Mouse (Mus musculus): ENCODE measurements around the gene Cyb5r1. TPM values are rescaled to one million over a fixed set of nuclear protein-coding genes. Genes with fewer than 3 reads are reported as not detected.
A peak's percentile ranks its signal among the peaks of the same experiment; 100 is the strongest.

Gene Cyb5r1
- polyA plus RNA-seq, 1 experiment from 2014 or later, result 39.9 TPM

GRCm38 (mm10) chr1:134458139-134458727 is 52.9 kb downstream of the Cyb5r1 start:
- H3K9ac ChIP-seq (replicated peaks; ENCODE audit: low read depth, low read length), result no peak overlapping the region
- 91% methylated on average over 7 of the region's 7 CpGs for WGBS
- no peak overlapping the region for H3K27ac ChIP-seq (ENCODE audit: low read length)

DNA sequence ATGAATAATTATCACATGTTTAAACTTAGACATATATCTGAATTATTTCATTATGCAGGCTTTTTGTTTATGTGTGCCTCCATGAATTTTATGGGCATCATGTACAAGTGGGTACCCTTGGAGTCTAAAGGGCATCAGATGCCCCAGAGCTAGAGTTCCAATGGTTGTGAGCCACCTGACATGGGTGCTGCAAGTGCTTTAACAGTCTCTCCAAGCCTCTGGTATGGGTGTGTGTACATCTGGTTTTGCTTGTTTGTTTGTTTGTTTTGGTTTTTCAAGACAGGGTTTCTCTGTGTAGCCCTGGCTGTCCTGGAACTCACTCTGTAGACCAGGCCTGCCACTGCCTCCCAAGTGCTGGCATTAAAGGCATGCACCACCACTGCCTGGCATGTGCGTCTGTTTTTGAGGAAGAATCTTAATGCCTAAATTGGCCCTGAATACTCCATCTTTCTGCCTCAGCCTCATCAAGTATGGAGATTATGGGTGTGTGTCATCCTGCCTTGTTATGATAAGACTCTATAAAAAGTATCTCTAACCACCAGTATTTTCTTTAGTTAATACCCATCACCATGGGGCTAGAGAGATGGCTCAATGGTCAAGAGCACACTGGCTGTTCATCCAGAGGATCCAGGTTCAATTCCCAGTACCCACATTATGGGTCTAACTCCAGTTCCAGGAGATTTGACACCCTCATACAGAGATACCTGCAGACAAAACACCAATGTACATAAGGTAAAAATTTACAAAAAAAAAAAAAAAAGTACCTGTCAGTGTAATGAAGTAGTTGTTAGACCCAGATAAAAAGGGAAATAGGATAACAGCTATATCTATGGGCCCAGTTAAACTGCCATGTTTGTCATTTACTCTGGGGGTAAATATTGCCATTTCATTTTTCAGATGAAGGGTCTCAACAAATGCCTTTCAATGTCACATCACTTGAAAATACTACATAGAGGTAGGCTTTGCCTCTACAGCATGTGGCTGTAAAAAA is 55.2 kb downstream of the Cyb5r1 start:
- H3K27me3 ChIP-seq (ENCODE audit: control insufficient read depth, insufficient read depth, low read length), result no peaks in the 10 kb centered on the region
- peaks cover 34% of the 10 kb centered on the region for H3K36me3 ChIP-seq (ENCODE audit: control insufficient read depth, insufficient read depth, low read length)
- H3K4me2 ChIP-seq (replicated peaks; ENCODE audit: low read depth, low read length), result no peak overlapping the region
- 97% methylated on average over 1 of the region's 1 CpGs for WGBS
- no peaks in the 10 kb centered on the region for H3K9me3 ChIP-seq (ENCODE audit: control insufficient read depth, low read depth, low read length)
- peak; percentile 18; the same call in 1 of the 2 replicates for ATAC-seq (ENCODE audit: insufficient number of reproducible peaks, insufficient read depth, low FRiP score, low read depth)
- H3K4me1 ChIP-seq (ENCODE audit: control insufficient read depth, insufficient read depth, low read length), result peaks cover 10% of the 10 kb centered on the region; the same call in 1 of the 2 replicates
- H3K9ac ChIP-seq (replicated peaks; ENCODE audit: low read depth, low read length), result no peak overlapping the region
- H3K4me3 ChIP-seq (ENCODE audit: low read depth, low read length), result no peak overlapping the region
- no peak overlapping the region for H3K27ac ChIP-seq (ENCODE audit: low read length)

More at GRCm38 (mm10) chr1:134458139-134458727, 52.9 kb downstream of the Cyb5r1 start:
- H3K36me3 ChIP-seq (ENCODE audit: control insufficient read depth, insufficient read depth, low read length), result peaks cover 27% of the 10 kb centered on the region
- no peaks in the 10 kb centered on the region for H3K27me3 ChIP-seq (ENCODE audit: control insufficient read depth, insufficient read depth, low read length)
- no peaks in the 10 kb centered on the region for H3K9me3 ChIP-seq (ENCODE audit: control insufficient read depth, low read depth, low read length)
- H3K4me3 ChIP-seq (ENCODE audit: low read depth, low read length), result no peak overlapping the region
- no peak overlapping the region for H3K4me2 ChIP-seq (replicated peaks; ENCODE audit: low read depth, low read length)
- ATAC-seq (ENCODE audit: insufficient number of reproducible peaks, insufficient read depth, low FRiP score, low read depth), result no peak
- H3K4me1 ChIP-seq (ENCODE audit: control insufficient read depth, insufficient read depth, low read length), result peaks cover 10% of the 10 kb centered on the region; the same call in 1 of the 2 replicates

Other genes starting within 250 kb of the Cyb5r1 start
- gene Chil1, start 223.4 kb upstream of the Cyb5r1 start, polyA plus RNA-seq (2014; fragmentation: Nextera tagmentation; extraction: Ambion mirVana), result 0.67 and 1.4 TPM in 2 replicates
- not detected in 2 replicates for gene Mybph, start 212.1 kb upstream of the Cyb5r1 start, polyA plus RNA-seq (2014; fragmentation: Nextera tagmentation; extraction: Ambion mirVana)
- 0.68 and 1.7 TPM in 2 replicates for gene Adora1, start 170.1 kb upstream of the Cyb5r1 start, polyA plus RNA-seq (2014; fragmentation: Nextera tagmentation; extraction: Ambion mirVana)
- 0.16 and 0.17 TPM in 2 replicates for gene Myog, start 115.6 kb upstream of the Cyb5r1 start, polyA plus RNA-seq (2014; fragmentation: Nextera tagmentation; extraction: Ambion mirVana)
- 4.8 and 5.7 TPM in 2 replicates for gene Ppfia4, start 72.6 kb upstream of the Cyb5r1 start, polyA plus RNA-seq (2014; fragmentation: Nextera tagmentation; extraction: Ambion mirVana)
- 93.0 and 101 TPM in 2 replicates for gene Tmem183a, start 43.6 kb upstream of the Cyb5r1 start, polyA plus RNA-seq (2014; fragmentation: Nextera tagmentation; extraction: Ambion mirVana)
- gene 4933406M09Rik, start 19.6 kb upstream of the Cyb5r1 start, polyA plus RNA-seq (2014; fragmentation: Nextera tagmentation; extraction: Ambion mirVana), result not detected in 2 replicates
- 85.5 and 91.3 TPM in 2 replicates for gene Adipor1, start 9.8 kb downstream of the Cyb5r1 start, polyA plus RNA-seq (2014; fragmentation: Nextera tagmentation; extraction: Ambion mirVana)
- gene Klhl12, start 50.0 kb downstream of the Cyb5r1 start, polyA plus RNA-seq (2014; fragmentation: Nextera tagmentation; extraction: Ambion mirVana), result 20.3 and 23.1 TPM in 2 replicates
- gene Rabif, start 89.1 kb downstream of the Cyb5r1 start, polyA plus RNA-seq (2014; fragmentation: Nextera tagmentation; extraction: Ambion mirVana), result 41.9 and 45.4 TPM in 2 replicates
- not detected in 2 replicates for gene Mgat4e, start 144.1 kb downstream of the Cyb5r1 start, polyA plus RNA-seq (2014; fragmentation: Nextera tagmentation; extraction: Ambion mirVana)
- gene Kdm5b, start 154.6 kb downstream of the Cyb5r1 start, polyA plus RNA-seq (2014; fragmentation: Nextera tagmentation; extraction: Ambion mirVana), result 80.6 and 81.3 TPM in 2 replicates
- gene Syt2, start 241.1 kb downstream of the Cyb5r1 start, polyA plus RNA-seq (2014; fragmentation: Nextera tagmentation; extraction: Ambion mirVana), result 3.4 and 3.8 TPM in 2 replicates

Data from stomach, embryonic 14.5 days (tissue).